ENCODE assay signal across 20 mouse cellular contexts in genomic region chr4:149591486-149591885, GRCm38 (mm10). TPM values are rescaled to one million over a fixed set of nuclear protein-coding genes. Genes with fewer than 3 reads are reported as not detected.
DNase-seq lines count a peak whose midpoint lies in the region; ATAC-seq and TF ChIP-seq lines count a peak whose summit lies in the region.
"Had no signal": no experiment of that assay in that cellular context is flagged by ENCODE, and none has a peak within 500 bp of the region (broad histone marks: within the 10 kb centered on the region; RNA-seq: fewer than 3 reads in every experiment).

No protein-coding gene starts in this region.

- no peak for TF ChIP-seq EP300 in heart, adult 2 months (IDR thresholded peaks at IDR 0.05; ENCODE audit: insufficient read depth, low read depth, low read length)
- TF ChIP-seq EP300 in CH12.LX (IDR thresholded peaks at IDR 0.05; ENCODE audit: low read length) = no peak
- TF ChIP-seq EP300 in MEL (IDR thresholded peaks at IDR 0.05; ENCODE audit: low read depth in 1 of 2, low read length in 2 of 2) = no peak

- ATAC-seq in heart, embryonic 11.5 days (replicated peaks; ENCODE audit: insufficient number of reproducible peaks, low FRiP score, low TSS enrichment) = no peak
- ATAC-seq in limb, embryonic 11.5 days (ENCODE audit: insufficient number of reproducible peaks, low FRiP score, low TSS enrichment, low read depth) = no peak
- ATAC-seq: forebrain, embryonic 13.5 days; midbrain, embryonic 16.5 days; Patski had no signal

- H3K4me3 ChIP-seq in heart, adult 2 months = no peak overlapping the region
- no peak overlapping the region for H3K4me3 ChIP-seq in heart, embryonic 11.5 days (ENCODE audit: low read depth, low read length)
- no peak overlapping the region for H3K4me3 ChIP-seq in limb, embryonic 11.5 days (ENCODE audit: low read depth, low read length)
- H3K4me3 ChIP-seq in limb, embryonic 10.5 days = no peak overlapping the region
- H3K4me3 ChIP-seq in CH12.LX (replicated peaks in 1 of 3; ENCODE audit: low read depth in 2 of 3, low read length in 2 of 3, poor library complexity in 1 of 3) = no peak overlapping the region
- H3K4me3 ChIP-seq in MEL (ENCODE audit: control insufficient read depth in 1 of 2, insufficient read depth in 1 of 2, low read depth in 2 of 2, low read length in 2 of 2) = no peak overlapping the region
- H3K4me3 ChIP-seq: forebrain, embryonic 13.5 days; heart, embryonic 10.5 days; liver, embryonic 13.5 days; neural tube, embryonic 12.5 days had no signal

- peaks cover 9% of the 10 kb centered on the region for H3K4me1 ChIP-seq in heart, adult 2 months (ENCODE audit: control insufficient read depth, insufficient read depth, low read length)
- 0 out of 2 replicates have a peak, but pooled peaks cover 5% of the 10 kb centered on the region for H3K4me1 ChIP-seq in heart, embryonic 11.5 days (ENCODE audit: control insufficient read depth, insufficient read depth, low read length)
- 0 out of 2 replicates have a peak, but pooled peaks cover 12% of the 10 kb centered on the region for H3K4me1 ChIP-seq in limb, embryonic 11.5 days (ENCODE audit: control insufficient read depth, insufficient read depth, low read length)
- H3K4me1 ChIP-seq in limb, embryonic 10.5 days = peaks cover 16% of the 10 kb centered on the region
- peaks cover 10 to 17% of the 10 kb centered on the region in 2 experiments for H3K4me1 ChIP-seq in CH12.LX (ENCODE audit: control insufficient read depth in 1 of 2, insufficient read depth in 2 of 2)
- H3K4me1 ChIP-seq in MEL (ENCODE audit: control insufficient read depth in 1 of 2, insufficient read depth in 2 of 2, low read length in 2 of 2) = no peaks in the 10 kb centered on the region

- TF ChIP-seq CTCF in heart, adult 2 months (IDR thresholded peaks at IDR 0.05) = peak; percentile 65
- TF ChIP-seq CTCF in CH12.LX (conservative IDR thresholded peaks at IDR 0.05 in 1 of 2, IDR thresholded peaks at IDR 0.05 in 1 of 2; ENCODE audit: low read depth in 2 of 2, low read length in 2 of 2) (peak; percentile 8 to 43; a peak in 2 of 4 replicates), MEL (IDR thresholded peaks at IDR 0.05 in 2 of 3, conservative IDR thresholded peaks at IDR 0.05 in 1 of 3; ENCODE audit: control insufficient read depth in 1 of 3, insufficient read depth in 1 of 3, low read depth in 2 of 3, low read length in 3 of 3, poor library complexity in 1 of 3, severe bottlenecking in 1 of 3) (peak; percentile 28 to 50 (median 43); a peak in 3 of 6 replicates)

- DNase-seq in heart, adult 2 months = no peak
- peak; percentile 23 for DNase-seq in limb, embryonic 11.5 days (ENCODE audit: low spot score)
- no peak for DNase-seq in limb, embryonic 10.5 days (ENCODE audit: low spot score)
- no peak for DNase-seq in CH12.LX (ENCODE audit: extremely low read depth)
- DNase-seq in MEL (ENCODE audit: low read depth, low spot score) = peak; percentile 29
- no peak for DNase-seq in urinary bladder, postnatal 10 days (ENCODE audit: low spot score)
- DNase-seq in urinary bladder, postnatal 36 days (ENCODE audit: low spot score in 2 of 2) = no peak
- DNase-seq: cerebellum, adult 11-12 months; embryo, embryonic 11 days; heart, postnatal 4 days; kidney, postnatal 14 days; liver, embryonic 13.5 days; thymus, adult 2 months had no signal

- H3K9me3 ChIP-seq in heart, embryonic 11.5 days (replicated peaks; ENCODE audit: control insufficient read depth, low read length) = no peaks in the 10 kb centered on the region
- H3K9me3 ChIP-seq in limb, embryonic 11.5 days (ENCODE audit: control insufficient read depth, low read length) = no peaks in the 10 kb centered on the region
- H3K9me3 ChIP-seq in limb, embryonic 10.5 days (replicated peaks) = no peaks in the 10 kb centered on the region
- no peaks in the 10 kb centered on the region for H3K9me3 ChIP-seq in CH12.LX (replicated peaks; ENCODE audit: low read length)
- H3K9me3 ChIP-seq in MEL (replicated peaks; ENCODE audit: insufficient read depth, low read length) = no peaks in the 10 kb centered on the region
- H3K9me3 ChIP-seq: forebrain, embryonic 13.5 days; heart, embryonic 10.5 days; liver, embryonic 13.5 days; neural tube, embryonic 12.5 days had no signal

- H3K27ac ChIP-seq in heart, adult 2 months = no peak overlapping the region
- H3K27ac ChIP-seq in heart, embryonic 11.5 days (ENCODE audit: low read depth, low read length) = no peak overlapping the region
- no peak overlapping the region for H3K27ac ChIP-seq in limb, embryonic 11.5 days (replicated peaks; ENCODE audit: low read depth, low read length)
- H3K27ac ChIP-seq in limb, embryonic 10.5 days = no peak overlapping the region
- H3K27ac ChIP-seq in CH12.LX (ENCODE audit: insufficient read depth, low read depth) (no peak overlapping the region), MEL (ENCODE audit: control insufficient read depth, low read depth, low read length) (no peak overlapping the region)
- H3K27ac ChIP-seq: forebrain, embryonic 13.5 days; heart, embryonic 10.5 days; liver, embryonic 13.5 days; macrophage; neural tube, embryonic 12.5 days had no signal

- H3K79me2 ChIP-seq in heart, adult 2 months (replicated peaks; ENCODE audit: control insufficient read depth, insufficient read depth, low read length) = peaks cover 2% of the 10 kb centered on the region
- peaks cover 16% of the 10 kb centered on the region for H3K79me2 ChIP-seq in CH12.LX (replicated peaks; ENCODE audit: control insufficient read depth, extremely low read depth, insufficient read depth, poor library complexity, severe bottlenecking)
- no peaks in the 10 kb centered on the region for H3K79me2 ChIP-seq in MEL (ENCODE audit: control insufficient read depth, insufficient read depth, low read length, poor library complexity)

- no peaks in the 10 kb centered on the region for H3K36me3 ChIP-seq in heart, adult 2 months (ENCODE audit: control insufficient read depth, insufficient read depth, low read length)
- H3K36me3 ChIP-seq in heart, embryonic 11.5 days (ENCODE audit: control insufficient read depth, insufficient read depth, low read length) = no peaks in the 10 kb centered on the region
- no peaks in the 10 kb centered on the region for H3K36me3 ChIP-seq in limb, embryonic 11.5 days (ENCODE audit: control insufficient read depth, insufficient read depth, low read length)
- H3K36me3 ChIP-seq in limb, embryonic 10.5 days = no peaks in the 10 kb centered on the region
- H3K36me3 ChIP-seq in CH12.LX (replicated peaks in 1 of 2; ENCODE audit: control insufficient read depth in 1 of 2, insufficient read depth in 1 of 2, low read length in 1 of 2) = peaks cover 0 to 8% of the 10 kb centered on the region in 2 experiments
- no peaks in the 10 kb centered on the region for H3K36me3 ChIP-seq in MEL (ENCODE audit: control insufficient read depth in 1 of 2, insufficient read depth in 2 of 2, low read length in 2 of 2)
- H3K36me3 ChIP-seq: heart, embryonic 10.5 days; liver, embryonic 13.5 days; neural tube, embryonic 12.5 days had no signal

- TF ChIP-seq POLR2A in heart, adult 2 months (IDR thresholded peaks at IDR 0.05; ENCODE audit: insufficient read depth, low read depth, low read length) = no peak
- TF ChIP-seq POLR2A in CH12.LX (IDR thresholded peaks at IDR 0.05; ENCODE audit: low read depth, low read length) (no peak), MEL (IDR thresholded peaks at IDR 0.05; ENCODE audit: control insufficient read depth in 1 of 2, insufficient read depth in 1 of 2, low read depth in 1 of 2, low read length in 2 of 2, poor library complexity in 1 of 2) (no peak)

- no peaks in the 10 kb centered on the region for H3K27me3 ChIP-seq in heart, adult 2 months (ENCODE audit: control insufficient read depth, insufficient read depth, low read length)
- H3K27me3 ChIP-seq in heart, embryonic 11.5 days (ENCODE audit: control insufficient read depth, insufficient read depth, low read length) = peaks cover 20% of the 10 kb centered on the region
- peaks cover 21% of the 10 kb centered on the region for H3K27me3 ChIP-seq in limb, embryonic 11.5 days (ENCODE audit: control insufficient read depth, insufficient read depth, low read length)
- H3K27me3 ChIP-seq in limb, embryonic 10.5 days (ENCODE audit: low read depth, poor library complexity, severe bottlenecking) = peaks cover 33% of the 10 kb centered on the region
- H3K27me3 ChIP-seq in CH12.LX (replicated peaks) (no peaks in the 10 kb centered on the region), MEL (ENCODE audit: control insufficient read depth in 1 of 2, insufficient read depth in 2 of 2, low read length in 2 of 2) (peaks cover 5 to 10% of the 10 kb centered on the region in 2 experiments; a peak in 3 of 4 replicates)
- H3K27me3 ChIP-seq: neural tube, embryonic 12.5 days; Patski had no signal

- 88% methylated on average over 2 of the region's 2 CpGs for WGBS in heart, adult 2 months
- 71% methylated on average over 2 of the region's 2 CpGs for WGBS in heart, embryonic 11.5 days (ENCODE audit: insufficient replicate concordance)
- WGBS in limb, embryonic 11.5 days = 90% methylated on average over 2 of the region's 2 CpGs
- WGBS in limb, embryonic 10.5 days = 90% methylated on average over 2 of the region's 2 CpGs

- dilution Hi-C loops in CH12.LX (cut with MboI; ENCODE audit: extremely low pct_ligation_motif_present, extremely low pct_unique_long_range_greater_than_20kb, low sequenced_read_pairs) = no loop called here

- in situ Hi-C loops in CH12.LX (cut with MboI; ENCODE audit: low pct_ligation_motif_present, low pct_unique_long_range_greater_than_20kb, low sequenced_read_pairs) = no loop called here

- intact Hi-C loops in heart, adult 2 months (cut with DNase I) = no loop called here

- no peak; the same call in none of the 2 replicates for TF ChIP-seq RAD21 in CH12.LX (IDR thresholded peaks at IDR 0.05; ENCODE audit: low read depth, low read length)
- TF ChIP-seq RAD21 in MEL (IDR thresholded peaks at IDR 0.05; ENCODE audit: low read depth, low read length) = peak; percentile 39

- no peak overlapping the region for H3K9ac ChIP-seq in heart, adult 2 months (ENCODE audit: low read depth, low read length)
- H3K9ac ChIP-seq in heart, embryonic 11.5 days (ENCODE audit: low read depth, low read length) = no peak overlapping the region
- no peak overlapping the region for H3K9ac ChIP-seq in limb, embryonic 11.5 days (ENCODE audit: low read length)
- H3K9ac ChIP-seq in CH12.LX (ENCODE audit: insufficient read depth, low read depth) (no peak overlapping the region), MEL (ENCODE audit: control insufficient read depth, low read depth, low read length, poor library complexity, severe bottlenecking) (no peak overlapping the region)
- H3K9ac ChIP-seq: forebrain, embryonic 13.5 days; liver, embryonic 13.5 days; neural tube, embryonic 12.5 days had no signal

- no peak overlapping the region for H3K4me2 ChIP-seq in heart, embryonic 11.5 days
- no peak overlapping the region for H3K4me2 ChIP-seq in limb, embryonic 11.5 days (ENCODE audit: low read depth, severe bottlenecking)
- H3K4me2 ChIP-seq in CH12.LX (ENCODE audit: insufficient read depth, low read depth, poor library complexity, severe bottlenecking) = no peak overlapping the region
- H3K4me2 ChIP-seq: forebrain, embryonic 13.5 days; liver, embryonic 13.5 days; neural tube, embryonic 12.5 days had no signal

RNA-seq across cellular contexts. Expression of gene Clstn1, which starts 5.2 kb away (rescaled TPM):
- 10 to 100 TPM; 86.7 to 88.3 TPM for total RNA-seq in heart, adult 2 months (2021)
- polyA plus RNA-seq in heart, adult 2 months (2012; rRNA removed) = 25.6 and 26.3 TPM in 2 replicates
- 12.3 and 18.1 TPM in 2 replicates for polyA plus RNA-seq in heart, embryonic 11.5 days (2014; fragmentation: Nextera tagmentation; extraction: Ambion mirVana)
- 24.7 and 30.6 TPM in 2 replicates for polyA plus RNA-seq in limb, embryonic 11.5 days (2014; fragmentation: Nextera tagmentation; extraction: Ambion mirVana)
- 34.8 and 41.2 TPM in 2 replicates for polyA plus RNA-seq in limb, embryonic 10.5 days (2016; fragmentation: Nextera tagmentation; extraction: Ambion mirVana)
- total RNA-seq in CH12.LX (2012; rRNA removed) (51.4 and 53.1 TPM in 2 replicates), CH12.LX (2014; rRNA removed) (26.4 and 27.7 TPM in 2 replicates), MEL (2012; rRNA removed) (19.3 and 26.6 TPM in 2 replicates)
- polyA plus RNA-seq in CH12.LX (2012; ENCODE audit: insufficient read length, low read depth) (35.2 and 36.9 TPM in 2 replicates), MEL (2012; ENCODE audit: insufficient read depth in 1 of 2, insufficient read length in 2 of 2, low read depth in 1 of 2, low replicate concordance in 2 of 2, missing spikeins in 1 of 2) (1 to 10 TPM in 1 of 2 experiments, not detected in 1; 6.1 TPM)

Comparison
In these comparisons a context has a peak if more than half of its experiments do, and no peak if none do; other contexts are left out.
1. DNase-seq: peak in limb, embryonic 11.5 days (single experiment) and MEL (single experiment); none in heart, adult 2 months (0 of 2), limb, embryonic 10.5 days (single experiment), CH12.LX (single experiment), urinary bladder, postnatal 10 days (single experiment) and urinary bladder, postnatal 36 days (0 of 2).
2. Peak in every context shown above with its lines, with median percentiles within 50 percentile points of each other: CTCF ChIP-seq.